Comparison of ENCODE assay signal across 8 mouse cellular contexts in genomic region chr2:181692304-181692703, GRCm38 (mm10). TPM values are rescaled to one million over a fixed set of nuclear protein-coding genes. Genes with fewer than 3 reads are reported as not detected.
DNase-seq lines count a peak whose midpoint lies in the region; ATAC-seq and TF ChIP-seq lines count a peak whose summit lies in the region.

No protein-coding gene starts in this region.

- H3K9ac ChIP-seq in forebrain, embryonic 11.5 days (ENCODE audit: low read length): no peak overlapping the region
- no peak overlapping the region for H3K9ac ChIP-seq in lung, postnatal 0 days (replicated peaks; ENCODE audit: low read depth)
- H3K9ac ChIP-seq in limb, embryonic 15.5 days: no peak overlapping the region
- no peak overlapping the region for H3K9ac ChIP-seq in stomach, embryonic 14.5 days (replicated peaks; ENCODE audit: low read depth, low read length)

- H3K9me3 ChIP-seq in forebrain, embryonic 10.5 days: no peaks in the 10 kb centered on the region
- no peaks in the 10 kb centered on the region for H3K9me3 ChIP-seq in forebrain, embryonic 11.5 days (ENCODE audit: control insufficient read depth, low read length)
- no peaks in the 10 kb centered on the region for H3K9me3 ChIP-seq in lung, postnatal 0 days (ENCODE audit: low read length)
- H3K9me3 ChIP-seq in limb, embryonic 15.5 days: no peaks in the 10 kb centered on the region
- no peaks in the 10 kb centered on the region for H3K9me3 ChIP-seq in stomach, embryonic 14.5 days (ENCODE audit: control insufficient read depth, low read depth, low read length)

- peaks cover 37% of the 10 kb centered on the region for H3K4me1 ChIP-seq in forebrain, embryonic 10.5 days
- no peaks in the 10 kb centered on the region; the same call in 1 of the 2 replicates for H3K4me1 ChIP-seq in forebrain, embryonic 11.5 days (replicated peaks; ENCODE audit: control insufficient read depth, insufficient read depth, low read length)
- H3K4me1 ChIP-seq in lung, postnatal 0 days (ENCODE audit: insufficient read depth, low read depth, low read length): peaks cover 6% of the 10 kb centered on the region; the same call in 1 of the 2 replicates
- peaks cover 27% of the 10 kb centered on the region for H3K4me1 ChIP-seq in limb, embryonic 15.5 days
- H3K4me1 ChIP-seq in stomach, embryonic 14.5 days (ENCODE audit: control insufficient read depth, insufficient read depth, low read length): peaks cover 11% of the 10 kb centered on the region; the same call in 1 of the 2 replicates

- WGBS in forebrain, embryonic 10.5 days: 85% methylated on average over 3 of the region's 3 CpGs
- 95% methylated on average over 3 of the region's 3 CpGs for WGBS in forebrain, embryonic 11.5 days
- 81% methylated on average over 3 of the region's 3 CpGs for WGBS in lung, postnatal 0 days
- WGBS in limb, embryonic 15.5 days: 91% methylated on average over 3 of the region's 3 CpGs
- WGBS in stomach, embryonic 14.5 days: 80% methylated on average over 3 of the region's 3 CpGs

- H3K36me3 ChIP-seq in forebrain, embryonic 10.5 days (replicated peaks): peaks cover 42% of the 10 kb centered on the region
- H3K36me3 ChIP-seq in forebrain, embryonic 11.5 days (ENCODE audit: control insufficient read depth, insufficient read depth, low read length): no peaks in the 10 kb centered on the region; the same call in 1 of the 2 replicates
- H3K36me3 ChIP-seq in lung, postnatal 0 days (ENCODE audit: insufficient read depth, low read length): peaks cover 14% of the 10 kb centered on the region; the same call in 1 of the 2 replicates
- H3K36me3 ChIP-seq in limb, embryonic 15.5 days: peaks cover 32% of the 10 kb centered on the region
- peaks cover 20% of the 10 kb centered on the region for H3K36me3 ChIP-seq in stomach, embryonic 14.5 days (ENCODE audit: control insufficient read depth, insufficient read depth, low read length)

- H3K27ac ChIP-seq in forebrain, embryonic 10.5 days: no peak overlapping the region
- no peak overlapping the region for H3K27ac ChIP-seq in forebrain, embryonic 11.5 days (ENCODE audit: low read depth, low read length)
- H3K27ac ChIP-seq in lung, postnatal 0 days (ENCODE audit: low read length): no peak overlapping the region
- H3K27ac ChIP-seq in limb, embryonic 15.5 days: no peak overlapping the region
- H3K27ac ChIP-seq in stomach, embryonic 14.5 days (ENCODE audit: low read length): no peak overlapping the region
- H3K27ac ChIP-seq in layer of hippocampus, adult 2 months: no peak overlapping the region

- TF ChIP-seq CTCF in lung, postnatal 0 days (IDR thresholded peaks at IDR 0.05): no peak
- no peak for TF ChIP-seq CTCF in layer of hippocampus, adult 2 months (conservative IDR thresholded peaks at IDR 0.05)

- no peak for DNase-seq in forebrain, embryonic 10.5 days (ENCODE audit: extremely low spot score, low spot score)
- no peak for DNase-seq in forebrain, embryonic 11.5 days (ENCODE audit: low spot score)
- no peak for DNase-seq in lung, postnatal 0 days (ENCODE audit: low spot score)
- no peak for DNase-seq in lung, postnatal 4 days
- DNase-seq in yolk sac, embryonic 10.5 days (ENCODE audit: low spot score): no peak
- no peak for DNase-seq in layer of hippocampus, adult 2 months (ENCODE audit: low spot score in 2 of 2)

- H3K4me3 ChIP-seq in forebrain, embryonic 10.5 days: peak overlapping the region; percentile 80
- H3K4me3 ChIP-seq in forebrain, embryonic 11.5 days (ENCODE audit: low read depth, low read length): no peak overlapping the region; the same call in 1 of the 2 replicates
- H3K4me3 ChIP-seq in lung, postnatal 0 days (ENCODE audit: low read depth, low read length): no peak overlapping the region
- 0 out of 2 replicates have a peak overlapping the region, but pooled peaks have one; percentile 75 for H3K4me3 ChIP-seq in limb, embryonic 15.5 days
- peak overlapping the region; percentile 59; the same call in 1 of the 2 replicates for H3K4me3 ChIP-seq in stomach, embryonic 14.5 days (ENCODE audit: low read depth, low read length)
- H3K4me3 ChIP-seq in layer of hippocampus, adult 2 months: no peak overlapping the region

- peaks cover 23% of the 10 kb centered on the region for H3K27me3 ChIP-seq in forebrain, embryonic 10.5 days (ENCODE audit: poor library complexity, severe bottlenecking)
- no peaks in the 10 kb centered on the region for H3K27me3 ChIP-seq in forebrain, embryonic 11.5 days (ENCODE audit: control insufficient read depth, insufficient read depth, low read length)
- no peaks in the 10 kb centered on the region for H3K27me3 ChIP-seq in lung, postnatal 0 days (replicated peaks; ENCODE audit: insufficient read depth, low read length)
- H3K27me3 ChIP-seq in limb, embryonic 15.5 days: no peaks in the 10 kb centered on the region
- H3K27me3 ChIP-seq in stomach, embryonic 14.5 days (ENCODE audit: control insufficient read depth, insufficient read depth, low read length): 0 out of 2 replicates have a peak, but pooled peaks cover 2% of the 10 kb centered on the region

- no peak for TF ChIP-seq EP300 in lung, postnatal 0 days (IDR thresholded peaks at IDR 0.05)

- no peak overlapping the region for H3K4me2 ChIP-seq in forebrain, embryonic 11.5 days (ENCODE audit: low read depth, low read length, severe bottlenecking)
- H3K4me2 ChIP-seq in lung, postnatal 0 days (replicated peaks; ENCODE audit: low read depth, low read length): peak overlapping the region; percentile 86; the same call in 1 of the 2 replicates
- H3K4me2 ChIP-seq in limb, embryonic 15.5 days: peak overlapping the region; percentile 81; the same call in 1 of the 2 replicates
- peak overlapping the region; percentile 88 for H3K4me2 ChIP-seq in stomach, embryonic 14.5 days (replicated peaks; ENCODE audit: low read depth, low read length)

- no peak for ATAC-seq in forebrain, embryonic 11.5 days (replicated peaks; ENCODE audit: low FRiP score)
- ATAC-seq in lung, postnatal 0 days: no peak
- no peak for ATAC-seq in limb, embryonic 15.5 days (ENCODE audit: insufficient number of reproducible peaks, low FRiP score, low TSS enrichment, low read depth)
- no peak for ATAC-seq in stomach, embryonic 14.5 days (ENCODE audit: insufficient number of reproducible peaks, insufficient read depth, low FRiP score, low read depth)

RNA-seq across cellular contexts. Expression of gene Rgs19, which starts 1.5 kb away (rescaled TPM):
- polyA plus RNA-seq in forebrain, embryonic 10.5 days (2016; fragmentation: Nextera tagmentation; extraction: Ambion mirVana): 75.0 and 81.6 TPM in 2 replicates
- 64.7 and 74.8 TPM in 2 replicates for polyA plus RNA-seq in forebrain, embryonic 11.5 days (2014; fragmentation: Nextera tagmentation; extraction: Ambion mirVana)
- 32.7 and 33.3 TPM in 2 replicates for polyA plus RNA-seq in lung, postnatal 0 days (2015; fragmentation: Nextera tagmentation; extraction: Ambion mirVana)
- polyA plus RNA-seq in limb, embryonic 15.5 days (2015; fragmentation: Nextera tagmentation; extraction: Ambion mirVana): 72.9 and 84.0 TPM in 2 replicates
- polyA plus RNA-seq in stomach, embryonic 14.5 days (2014; fragmentation: Nextera tagmentation; extraction: Ambion mirVana): 78.8 and 88.8 TPM in 2 replicates
- total RNA-seq in layer of hippocampus, adult 2 months (2021): 10 to 100 TPM; 41.8 to 43.4 TPM

RNA-seq across cellular contexts. Expression of gene Lkaaear1, which starts 5.9 kb away (rescaled TPM):
- polyA plus RNA-seq in forebrain, embryonic 10.5 days (2016; fragmentation: Nextera tagmentation; extraction: Ambion mirVana): not detected in 2 replicates
- not detected in 2 replicates for polyA plus RNA-seq in forebrain, embryonic 11.5 days (2014; fragmentation: Nextera tagmentation; extraction: Ambion mirVana)
- not detected in 2 replicates for polyA plus RNA-seq in lung, postnatal 0 days (2015; fragmentation: Nextera tagmentation; extraction: Ambion mirVana)
- polyA plus RNA-seq in limb, embryonic 15.5 days (2015; fragmentation: Nextera tagmentation; extraction: Ambion mirVana): not detected in 2 replicates
- not detected in 2 replicates for polyA plus RNA-seq in stomach, embryonic 14.5 days (2014; fragmentation: Nextera tagmentation; extraction: Ambion mirVana)
- not detected for total RNA-seq in layer of hippocampus, adult 2 months (2021)

RNA-seq across cellular contexts. Expression of gene Tcea2, which starts 12.2 kb away (rescaled TPM):
- polyA plus RNA-seq in forebrain, embryonic 10.5 days (2016; fragmentation: Nextera tagmentation; extraction: Ambion mirVana): 17.0 and 18.7 TPM in 2 replicates
- 21.1 and 22.6 TPM in 2 replicates for polyA plus RNA-seq in forebrain, embryonic 11.5 days (2014; fragmentation: Nextera tagmentation; extraction: Ambion mirVana)
- polyA plus RNA-seq in lung, postnatal 0 days (2015; fragmentation: Nextera tagmentation; extraction: Ambion mirVana): 14.1 and 15.3 TPM in 2 replicates
- 19.5 and 21.8 TPM in 2 replicates for polyA plus RNA-seq in limb, embryonic 15.5 days (2015; fragmentation: Nextera tagmentation; extraction: Ambion mirVana)
- polyA plus RNA-seq in stomach, embryonic 14.5 days (2014; fragmentation: Nextera tagmentation; extraction: Ambion mirVana): 35.3 and 36.7 TPM in 2 replicates
- total RNA-seq in layer of hippocampus, adult 2 months (2021): 10 to 100 TPM; 54.7 to 60.0 TPM

RNA-seq across cellular contexts. Expression of gene Sox18, which starts 20.9 kb away (rescaled TPM):
- 19.7 and 21.2 TPM in 2 replicates for polyA plus RNA-seq in forebrain, embryonic 10.5 days (2016; fragmentation: Nextera tagmentation; extraction: Ambion mirVana)
- 15.8 and 18.8 TPM in 2 replicates for polyA plus RNA-seq in forebrain, embryonic 11.5 days (2014; fragmentation: Nextera tagmentation; extraction: Ambion mirVana)
- 134 and 161 TPM in 2 replicates for polyA plus RNA-seq in lung, postnatal 0 days (2015; fragmentation: Nextera tagmentation; extraction: Ambion mirVana)
- polyA plus RNA-seq in limb, embryonic 15.5 days (2015; fragmentation: Nextera tagmentation; extraction: Ambion mirVana): 38.7 and 43.4 TPM in 2 replicates
- polyA plus RNA-seq in stomach, embryonic 14.5 days (2014; fragmentation: Nextera tagmentation; extraction: Ambion mirVana): 25.9 and 28.4 TPM in 2 replicates
- 10 to 100 TPM; 11.6 to 14.1 TPM for total RNA-seq in layer of hippocampus, adult 2 months (2021)

RNA-seq across cellular contexts. Expression of gene Oprl1, which starts 22.5 kb away (rescaled TPM):
- polyA plus RNA-seq in forebrain, embryonic 10.5 days (2016; fragmentation: Nextera tagmentation; extraction: Ambion mirVana): 4.5 and 5.2 TPM in 2 replicates
- polyA plus RNA-seq in forebrain, embryonic 11.5 days (2014; fragmentation: Nextera tagmentation; extraction: Ambion mirVana): 12.8 and 15.8 TPM in 2 replicates
- polyA plus RNA-seq in lung, postnatal 0 days (2015; fragmentation: Nextera tagmentation; extraction: Ambion mirVana): 0.20 TPM in 1 of 2 replicates, not detected in the other
- polyA plus RNA-seq in limb, embryonic 15.5 days (2015; fragmentation: Nextera tagmentation; extraction: Ambion mirVana): 0.38 and 0.54 TPM in 2 replicates
- polyA plus RNA-seq in stomach, embryonic 14.5 days (2014; fragmentation: Nextera tagmentation; extraction: Ambion mirVana): 3.0 and 3.2 TPM in 2 replicates
- 10 to 100 TPM; 44.8 to 45.0 TPM for total RNA-seq in layer of hippocampus, adult 2 months (2021)

Comparison
In these comparisons a context has a peak if more than half of its experiments do, and no peak if none do; other contexts are left out.
1. H3K4me3 ChIP-seq: peak in forebrain, embryonic 10.5 days (single experiment), limb, embryonic 15.5 days (single experiment) and stomach, embryonic 14.5 days (single experiment); none in forebrain, embryonic 11.5 days (single experiment), lung, postnatal 0 days (single experiment) and layer of hippocampus, adult 2 months (single experiment).